Mouse (Mus musculus) forebrain, postnatal 0 days (tissue): ENCODE measurements around the gene Pabpc4l. TPM values are rescaled to one million over a fixed set of nuclear protein-coding genes. Genes with fewer than 3 reads are reported as not detected.
A peak's percentile ranks its signal among the peaks of the same experiment; 100 is the strongest.
"Not testable (repeated sequence)": the region's sequence is repeated elsewhere in the genome, so short reads cannot be mapped to it uniquely, and the experiment has no call there.

Source experiments
- ATAC-seq: fragments of 200-750 bp; cut with Nextera tagmentation; 2 replicates; pipeline ENCODE4 v1.8.0; 2017; ENCODE audit warnings: mild to moderate bottlenecking, moderate library complexity
- DNase-seq: peaks from one replicate; pipeline ENCODE4 v3.0.0-alpha.2; 2015
- H3K27ac ChIP-seq: fragments of 300-500 bp; sonication (generic); 2 replicates; pipeline ENCODE4 v1.5.1; 2014; ENCODE audit warnings: low read depth, mild to moderate bottlenecking, antibody characterized with exemption, low read length, moderate library complexity, mixed read lengths
- H3K27me3 ChIP-seq: fragments of 300-500 bp; sonication (generic); 2 replicates; pipeline ENCODE4 v1.6.1; 2014; ENCODE audit warnings: mild to moderate bottlenecking, low read length, mixed read lengths; ENCODE audit not compliant: insufficient read depth
- H3K36me3 ChIP-seq: fragments of 300-500 bp; sonication (generic); 2 replicates; pipeline ENCODE4 v1.6.1; 2014; ENCODE audit warnings: mild to moderate bottlenecking, moderate library complexity; ENCODE audit not compliant: insufficient read depth
- H3K4me1 ChIP-seq: fragments of 300-500 bp; sonication (generic); 2 replicates; pipeline ENCODE4 v1.6.1; 2014; ENCODE audit warnings: antibody characterized with exemption; ENCODE audit not compliant: insufficient read depth
- H3K4me2 ChIP-seq: fragments of 300-500 bp; sonication (generic); 2 replicates; pipeline ENCODE4 v1.6.1; 2014; ENCODE audit warnings: low read depth, mild to moderate bottlenecking, moderate library complexity
- H3K4me3 ChIP-seq: fragments of 300-500 bp; sonication (generic); 2 replicates; pipeline ENCODE4 v1.5.1; 2014; ENCODE audit warnings: low read depth, low read length, mixed read lengths
- H3K9ac ChIP-seq: fragments of 300-500 bp; sonication (generic); 2 replicates; pipeline ENCODE4 v1.6.1; 2014; ENCODE audit warnings: mild to moderate bottlenecking
- H3K9me3 ChIP-seq: fragments of 300-500 bp; sonication (generic); 2 replicates; pipeline ENCODE4 v1.6.1; 2016; ENCODE audit warnings: low read length
- CTCF ChIP-seq: sonication (generic); IDR thresholded peaks from 2 replicates; pipeline ENCODE4 v1.5.1; 2016; ENCODE audit warnings: antibody characterized with exemption, control low read depth, low read depth
- WGBS: fragments of 180-500 bp; shearing (Covaris S2); extraction: QIAGEN DNeasy Blood & Tissue Kit; methylation state at CpG from one replicate; pipeline ENCODE4 v1.1.7; 2014; 5-methylcytosine and 5-hydroxymethylcytosine counted together
- polyA plus RNA-seq: library from polyadenylated mRNA; unstranded; fragments of >200 nt; fragmentation: Nextera tagmentation; extraction: Ambion mirVana; gene quantifications from 2 replicates; pipeline ENCODE4 v1.2.1, GENCODE M21; 2015
- total RNA-seq: library from RNA; depleted of rRNA; stranded (reverse); fragments of >200 nt; gene quantifications from 2 replicates; pipeline ENCODE4 v1.2.3, GENCODE M21; 2014; rRNA removed

Gene Pabpc4l
- total RNA-seq = 0.77 and 1.4 TPM in 2 replicates
- 1.1 and 1.6 TPM in 2 replicates for polyA plus RNA-seq

DNA sequence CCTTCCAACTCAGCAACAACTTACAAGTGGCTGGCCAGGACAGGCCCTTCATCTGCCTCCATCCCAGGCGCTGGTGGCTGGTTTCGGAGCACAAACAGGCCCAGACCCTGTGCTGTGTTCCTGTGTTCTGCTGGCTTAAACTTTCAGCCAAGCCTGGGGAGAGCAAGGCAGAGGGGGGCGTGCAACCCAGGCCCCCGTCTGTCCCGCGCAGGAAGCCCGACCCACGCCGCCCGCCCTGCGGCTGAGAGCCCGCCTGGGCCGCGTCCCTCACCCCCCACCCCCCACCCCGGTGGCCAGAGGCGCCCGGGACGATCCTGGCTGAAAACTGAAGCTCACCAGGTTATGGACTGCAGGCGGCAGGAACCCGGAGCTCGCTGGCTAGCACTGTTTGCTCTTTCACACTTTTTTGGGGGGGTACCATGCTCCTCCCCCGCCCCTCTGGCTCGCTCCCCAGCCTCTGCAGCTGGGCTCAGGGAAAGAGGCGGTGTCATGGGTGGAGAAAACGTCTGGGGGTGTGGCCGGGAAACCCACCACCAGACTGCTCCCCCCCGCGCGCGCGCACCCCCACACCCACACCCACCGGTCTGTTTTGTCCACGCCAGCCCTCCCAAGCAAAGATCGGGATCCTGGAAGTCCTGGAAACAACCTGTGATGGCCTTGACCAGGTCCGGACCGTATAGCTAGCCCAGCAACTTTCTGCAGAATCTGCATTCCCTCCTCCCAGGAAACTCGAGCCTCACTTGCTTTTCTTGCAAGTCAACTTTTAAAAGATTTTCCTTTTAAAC lies at the start of gene Pabpc4l:
Pabpc4l (minus strand) TSS at position 739 of the 785 bp plus-strand sequence.
- Histone ChIP-seq H3K9me3 (no peaks in the 10 kb centered on the region), H3K27ac (no peak within 1 kb of the TSS), H3K9ac (peak within 1 kb of the TSS; percentile 49), H3K4me2 (peak within 1 kb of the TSS; percentile 97), H3K36me3 (no peaks in the 10 kb centered on the region), H3K27me3 (no peaks in the 10 kb centered on the region), H3K4me1 (no peaks in the 10 kb centered on the region), H3K4me3 (peak within 1 kb of the TSS; percentile 50)
- no peak for TF ChIP-seq CTCF
- ATAC-seq (peak; percentile 87), DNase-seq (peak; percentile 27)
- under 1% methylated on average over 36 of the region's 37 CpGs for WGBS

DNA sequence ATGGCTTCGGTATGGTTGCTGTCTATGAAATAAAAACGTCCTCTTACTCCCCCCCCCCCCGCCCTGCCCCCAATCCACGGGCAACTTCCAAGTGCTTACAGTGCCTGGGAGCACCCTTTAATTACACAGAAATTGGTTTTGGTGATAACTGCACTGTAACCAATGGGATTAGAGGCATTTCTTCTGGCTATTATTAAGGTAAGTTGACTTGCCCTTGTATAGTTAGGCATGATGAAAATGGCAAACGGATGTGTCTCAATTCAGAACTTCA lies 42.9 kb upstream of the Pabpc4l start:
- ATAC-seq (no peak), DNase-seq (no peak)
- no peaks in the 10 kb centered on the region for H3K36me3 ChIP-seq
- no peak overlapping the region for H3K4me2 ChIP-seq
- no peaks in the 10 kb centered on the region for H3K27me3 ChIP-seq
- TF ChIP-seq CTCF = no peak
- WGBS = 70% methylated on average over 5 of the region's 5 CpGs
- H3K4me1 ChIP-seq = no peaks in the 10 kb centered on the region
- no peak overlapping the region for H3K27ac ChIP-seq
- no peak overlapping the region for H3K4me3 ChIP-seq
- no peak overlapping the region for H3K9ac ChIP-seq
- no peaks in the 10 kb centered on the region for H3K9me3 ChIP-seq

- DNase-seq (no peak), ATAC-seq (no peak)
- H3K27ac ChIP-seq = no peak overlapping the region
- no peaks in the 10 kb centered on the region for H3K9me3 ChIP-seq
- H3K4me3 ChIP-seq = no peak overlapping the region
- no peaks in the 10 kb centered on the region for H3K4me1 ChIP-seq
- 50% methylated on average over 15 of the region's 15 CpGs for WGBS
- TF ChIP-seq CTCF = no peak
- H3K27me3 ChIP-seq = no peaks in the 10 kb centered on the region
- no peaks in the 10 kb centered on the region for H3K36me3 ChIP-seq
- no peak overlapping the region for H3K9ac ChIP-seq
- peak overlapping the region; percentile 13; the same call in 1 of the 2 replicates for H3K4me2 ChIP-seq
Observed at GRCm38 (mm10) chr3:46490132-46490988, 42.3 kb upstream of the Pabpc4l start.

DNA sequence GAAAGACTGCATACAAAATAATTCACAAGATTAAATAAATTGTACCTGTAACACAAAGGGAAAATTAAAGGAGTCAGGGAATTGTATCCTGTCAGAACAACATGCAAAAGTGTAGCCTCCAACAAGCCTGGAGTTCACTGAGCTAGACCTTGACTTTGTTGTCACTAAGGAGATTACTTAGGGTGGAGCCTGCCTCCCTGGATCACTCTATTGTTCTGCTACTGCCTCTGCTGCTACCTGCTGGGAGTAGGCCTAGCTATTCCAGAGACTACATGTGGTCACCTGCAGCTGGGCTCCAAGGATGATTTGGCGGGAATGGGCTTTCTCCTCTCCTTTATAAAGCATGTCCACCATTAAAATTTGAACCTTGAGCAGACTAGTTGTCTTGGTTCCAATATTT lies 38.1 kb upstream of the Pabpc4l start:
- DNase-seq, ATAC-seq, H3K36me3 ChIP-seq, H3K27me3 ChIP-seq, H3K27ac ChIP-seq, H3K9me3 ChIP-seq, H3K4me3 ChIP-seq, H3K9ac ChIP-seq, H3K4me2 ChIP-seq, H3K4me1 ChIP-seq: not testable (repeated sequence)
- WGBS = 56% methylated on average over 1 of the region's 1 CpGs

DNA sequence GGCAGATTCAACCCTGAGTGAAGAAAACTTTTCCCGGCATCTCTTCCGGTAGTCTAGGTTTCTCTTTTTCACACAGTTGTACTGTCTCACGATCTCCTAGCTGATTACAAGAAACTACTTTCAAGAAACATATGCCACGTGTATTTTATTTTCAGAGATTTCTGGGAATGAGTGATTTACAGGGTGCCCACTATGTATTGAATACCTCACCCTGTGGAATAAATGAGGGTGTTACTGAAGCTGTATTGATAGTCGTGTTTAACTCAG lies 180 bp upstream of the Pabpc4l start:
- no peak overlapping the region for H3K27ac ChIP-seq
- WGBS = 3% methylated on average over 5 of the region's 5 CpGs
- ATAC-seq = no peak

GRCm38 (mm10) chr3:46431416-46431815 lies 16.6 kb downstream of the Pabpc4l start:
- H3K4me3 ChIP-seq = no peak overlapping the region
- no peak overlapping the region for H3K27ac ChIP-seq
- ATAC-seq (no peak), DNase-seq (no peak)
- no peak for TF ChIP-seq CTCF
- no peaks in the 10 kb centered on the region for H3K9me3 ChIP-seq
- no peaks in the 10 kb centered on the region for H3K4me1 ChIP-seq
- H3K27me3 ChIP-seq = no peaks in the 10 kb centered on the region
- H3K4me2 ChIP-seq = no peak overlapping the region
- H3K9ac ChIP-seq = no peak overlapping the region
- no peaks in the 10 kb centered on the region for H3K36me3 ChIP-seq

More for the DNA sequence above, 180 bp upstream of the Pabpc4l start:
- peak overlapping the region; percentile 49; the same call in 1 of the 2 replicates for H3K9ac ChIP-seq
- H3K36me3 ChIP-seq = no peaks in the 10 kb centered on the region
- H3K4me3 ChIP-seq = peak overlapping the region; percentile 50
- H3K4me2 ChIP-seq = peak overlapping the region; percentile 97
- DNase-seq = no peak
- H3K27me3 ChIP-seq = no peaks in the 10 kb centered on the region
- no peaks in the 10 kb centered on the region for H3K9me3 ChIP-seq
- TF ChIP-seq CTCF = no peak
- H3K4me1 ChIP-seq = no peaks in the 10 kb centered on the region
